16 mouse cellular contexts compared by ENCODE assay signal in genomic region chr3:37329963-37330362, GRCm38 (mm10). TPM values are rescaled to one million over a fixed set of nuclear protein-coding genes. Genes with fewer than 3 reads are reported as not detected.
"Had no signal": no experiment of that assay in that cellular context is flagged by ENCODE, and none has a peak within 500 bp of the region (broad histone marks: within the 10 kb centered on the region; RNA-seq: fewer than 3 reads in every experiment).

No protein-coding gene starts in this region.

- H3K27ac ChIP-seq: liver, embryonic 15.5 days; macrophage; midbrain, embryonic 13.5 days; midbrain, embryonic 15.5 days; neural tube, embryonic 12.5 days; stomach, embryonic 15.5 days; stomach, postnatal 0 days had no signal

- H3K4me3 ChIP-seq: liver, embryonic 15.5 days; megakaryocyte, embryonic 14.5 days; midbrain, embryonic 13.5 days; midbrain, embryonic 15.5 days; neural tube, embryonic 12.5 days; stomach, embryonic 15.5 days had no signal

- ATAC-seq: liver, postnatal 0 days; midbrain, embryonic 13.5 days; midbrain, embryonic 15.5 days had no signal

- H3K36me3 ChIP-seq: liver, embryonic 15.5 days; midbrain, embryonic 13.5 days; midbrain, embryonic 15.5 days; neural tube, embryonic 12.5 days; stomach, embryonic 15.5 days had no signal

- H3K27me3 ChIP-seq: liver, embryonic 15.5 days; midbrain, embryonic 13.5 days; midbrain, embryonic 15.5 days; neural tube, embryonic 12.5 days; stomach, embryonic 15.5 days had no signal

- H3K4me2 ChIP-seq: liver, embryonic 15.5 days; midbrain, embryonic 11.5 days; midbrain, embryonic 13.5 days; midbrain, embryonic 15.5 days; neural tube, embryonic 12.5 days; stomach, embryonic 15.5 days had no signal

- H3K9me3 ChIP-seq: liver, embryonic 15.5 days; megakaryocyte, embryonic 14.5 days; midbrain, embryonic 13.5 days; midbrain, embryonic 15.5 days; neural tube, embryonic 12.5 days; stomach, embryonic 15.5 days had no signal

- H3K4me1 ChIP-seq: midbrain, embryonic 13.5 days; midbrain, embryonic 15.5 days; neural tube, embryonic 12.5 days; stomach, embryonic 15.5 days had no signal

- DNase-seq: liver, postnatal 0 days; lung, adult 2 months; right cerebral cortex, postnatal 14 days; thymus, adult 2 months; thymus, postnatal 25 days; thymus, postnatal 4 days had no signal

- H3K9ac ChIP-seq: liver, embryonic 15.5 days; liver, postnatal 0 days; midbrain, embryonic 13.5 days; midbrain, embryonic 15.5 days; neural tube, embryonic 12.5 days; stomach, embryonic 15.5 days had no signal

RNA-seq across cellular contexts. Expression of gene Cetn4, which starts 17.5 kb away (rescaled TPM):
- total RNA-seq: monocyte, adult 5-6 weeks had no signal

RNA-seq across cellular contexts. Expression of gene Fgf2, which starts 18.2 kb away (rescaled TPM):
- polyA plus RNA-seq: macrophage had no signal
